Mouse (Mus musculus) left cerebral cortex, adult 9 months (tissue): ENCODE measurements around the gene Sag.
"Not testable (repeated sequence)": the region's sequence is repeated elsewhere in the genome, so short reads cannot be mapped to it uniquely, and the experiment has no call there.

Source experiments
- DNase-seq, 2 experiments: peaks; one replicate each; pipeline ENCODE4 v3.0.0; 2022; ENCODE audit warnings: low spot score in 2 of 2

Sag gene

DNA sequence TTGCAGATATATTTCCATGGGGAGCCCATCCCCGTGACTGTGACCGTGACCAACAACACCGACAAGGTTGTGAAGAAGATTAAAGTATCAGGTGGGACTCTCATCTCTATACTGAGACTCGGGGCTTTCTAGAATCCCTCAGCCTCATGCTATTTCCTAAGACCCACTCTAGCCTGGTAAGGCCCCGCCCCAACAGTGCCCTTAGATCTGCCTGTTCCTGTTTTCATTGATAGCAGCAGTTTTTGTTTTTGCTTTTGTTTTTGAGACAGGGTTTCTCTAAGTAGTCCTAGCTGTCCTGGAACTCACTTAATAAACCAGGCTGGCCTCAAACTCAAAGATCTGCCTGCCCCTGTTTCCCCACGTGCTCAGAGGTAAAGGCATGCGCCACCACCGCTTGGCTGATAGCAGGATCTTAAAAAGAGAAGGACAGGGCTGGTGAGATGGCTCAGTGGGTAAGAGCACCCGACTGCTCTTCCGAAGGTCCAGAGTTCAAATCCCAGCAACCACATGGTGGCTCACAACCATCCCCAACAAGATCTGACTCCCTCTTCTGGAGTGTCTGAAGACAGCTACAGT lies 21.0 kb downstream of the Sag start:
- no peak for DNase-seq

DNA sequence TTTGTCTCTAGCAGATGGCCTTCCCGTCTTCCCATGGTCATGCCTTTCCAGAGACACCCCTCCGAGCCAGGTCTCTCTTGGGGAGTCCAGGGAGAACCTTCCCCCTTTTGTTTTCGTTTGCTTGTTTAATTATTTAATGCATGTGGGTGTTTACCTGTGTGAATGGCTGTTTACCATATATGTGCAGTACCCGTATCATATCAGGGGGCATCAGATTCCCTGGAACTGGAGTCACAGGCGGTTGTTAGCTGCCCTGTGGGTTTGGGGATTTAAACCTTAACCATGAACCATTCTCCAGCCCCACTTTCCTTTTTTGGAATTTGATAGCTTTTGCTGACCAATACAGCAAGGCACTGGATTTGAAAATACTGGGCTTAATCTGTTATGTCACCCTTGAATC lies 21.8 kb downstream of the Sag start:
- no peak for DNase-seq

DNA sequence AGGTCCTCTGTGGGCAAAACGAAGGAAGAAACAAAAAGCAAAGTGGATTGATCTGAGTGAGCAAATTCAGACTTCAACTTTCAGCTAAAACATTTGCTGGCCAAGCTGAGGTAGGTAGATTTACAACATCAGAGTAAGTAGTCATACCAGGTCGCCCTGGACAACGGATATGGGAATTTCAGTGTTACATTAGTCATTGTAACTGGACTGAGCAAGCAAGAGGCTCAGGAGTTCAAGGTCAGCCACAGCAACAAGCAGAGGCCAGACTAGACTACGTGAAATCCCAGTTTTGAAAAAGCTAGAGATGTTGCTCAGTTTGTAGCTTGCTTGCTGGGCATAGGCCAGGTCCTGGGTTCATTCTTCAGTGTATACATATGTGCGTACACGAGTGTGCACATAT lies 22.5 kb downstream of the Sag start:
- DNase-seq = no peak

DNA sequence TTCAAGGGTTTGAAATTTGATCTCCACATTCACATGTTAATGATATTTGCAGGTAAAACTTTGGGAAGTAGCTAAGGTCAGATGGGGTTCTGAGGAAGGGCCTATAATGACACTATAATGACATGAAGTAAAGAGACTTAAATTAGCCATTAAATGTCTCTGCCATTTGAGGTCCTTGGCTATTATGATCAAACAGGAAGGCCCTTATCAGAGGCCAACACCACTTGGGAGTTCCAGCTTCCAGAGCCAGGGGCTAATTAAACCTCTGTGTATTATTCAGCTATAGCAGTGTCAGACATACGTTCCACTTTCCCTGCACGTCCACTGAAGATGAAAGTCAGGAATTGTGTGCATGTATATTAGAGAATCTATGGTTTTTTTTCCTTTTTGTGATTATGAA lies 23.0 kb downstream of the Sag start:
- no peak for DNase-seq

DNA sequence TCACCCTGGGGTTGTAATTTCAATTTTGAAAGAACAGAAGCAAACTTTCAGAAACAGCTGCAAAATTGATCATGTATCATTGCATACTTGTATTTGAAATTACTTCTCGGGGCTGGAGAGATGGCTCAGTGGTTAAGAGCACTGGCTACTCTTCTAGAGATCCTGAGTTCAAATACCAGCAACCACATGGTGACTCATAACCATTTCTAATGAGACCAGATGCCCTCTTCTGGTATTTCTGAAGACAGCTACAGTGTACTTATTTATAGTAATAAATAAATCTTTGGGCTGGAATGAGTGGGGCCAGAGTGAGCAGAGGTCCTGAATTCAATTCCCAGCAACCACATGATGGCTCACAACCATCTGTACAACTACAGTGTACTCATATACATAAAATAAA lies 24.0 kb downstream of the Sag start:
- DNase-seq = not testable (repeated sequence)

DNA sequence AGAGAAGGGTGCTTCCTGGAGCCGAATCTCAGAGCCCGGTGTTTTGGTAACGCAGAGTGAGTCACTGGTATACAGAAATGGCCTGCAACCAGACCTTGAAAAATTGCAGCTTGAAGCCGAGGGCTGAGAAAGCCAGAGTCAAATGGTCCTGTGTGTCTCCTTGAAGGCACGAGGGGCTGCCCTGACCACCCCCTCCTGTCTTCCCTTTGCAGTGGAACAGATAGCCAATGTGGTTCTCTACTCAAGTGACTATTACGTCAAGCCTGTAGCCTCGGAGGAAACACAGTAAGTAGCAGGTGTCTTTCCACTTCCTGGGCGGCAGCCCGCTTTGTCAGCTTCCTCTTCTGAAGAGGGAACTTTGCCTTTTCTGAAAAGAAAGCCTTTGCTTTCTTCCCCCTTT lies 24.7 kb downstream of the Sag start:
- no peak for DNase-seq

DNA sequence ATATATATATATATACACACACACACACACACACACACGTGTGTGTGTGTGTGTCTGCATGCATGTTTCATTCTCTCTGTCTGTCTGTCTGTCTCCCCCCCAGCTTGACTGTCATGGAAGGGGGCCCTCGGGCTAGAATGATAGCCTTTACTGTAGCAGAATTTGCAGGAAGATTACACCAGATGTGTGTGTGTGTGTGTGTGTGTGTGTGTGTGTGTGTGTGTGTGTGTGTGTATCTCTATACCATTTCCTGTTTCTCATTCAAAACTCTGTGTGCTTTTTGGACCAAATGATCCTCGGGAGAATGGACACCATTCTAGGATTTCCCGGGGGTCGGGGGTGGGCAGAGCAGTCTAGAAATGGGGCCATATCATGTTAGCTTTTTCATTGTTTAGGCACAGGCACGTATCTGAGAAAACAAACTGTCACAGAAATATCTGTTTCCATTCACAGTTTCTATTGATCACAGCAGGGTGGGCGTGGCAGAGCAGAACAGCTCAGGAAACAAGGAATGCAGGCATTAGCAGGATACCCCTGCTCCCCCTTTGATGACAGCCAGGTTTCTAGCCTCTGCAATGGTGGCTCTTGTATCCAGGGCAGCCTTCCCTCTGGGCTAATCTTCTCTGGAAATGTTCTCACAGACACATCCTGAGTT lies 25.6 kb downstream of the Sag start:
- no peak for DNase-seq

DNA sequence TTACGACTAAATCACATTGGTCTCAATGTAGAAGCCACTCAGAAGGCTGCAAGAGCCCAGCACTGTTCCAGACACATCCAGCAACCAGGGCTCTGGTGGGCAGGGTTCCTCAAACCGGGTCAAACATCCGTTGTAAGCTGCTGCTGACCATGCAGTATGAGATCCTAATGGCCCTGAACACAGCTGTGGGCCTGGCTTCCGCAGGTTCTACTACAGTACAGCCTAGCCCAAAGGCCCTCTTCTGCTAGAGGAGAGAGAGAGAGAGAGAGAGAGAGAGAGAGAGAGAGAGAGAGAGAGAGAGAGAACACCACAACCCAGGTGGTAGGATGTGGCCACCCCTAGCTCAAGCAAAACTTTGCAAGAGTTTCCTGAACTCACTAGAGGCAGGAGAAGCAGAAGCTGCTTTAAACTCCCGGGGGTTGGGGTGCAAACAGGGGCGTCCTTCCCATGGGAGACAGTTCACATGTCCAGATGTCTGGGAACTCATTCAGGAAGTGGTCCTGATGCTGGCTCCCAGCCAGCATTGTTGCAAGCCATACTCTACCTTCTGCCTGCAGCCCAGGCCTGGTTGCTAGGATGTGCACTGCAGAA lies 26.2 kb downstream of the Sag start:
- no peak for DNase-seq

DNA sequence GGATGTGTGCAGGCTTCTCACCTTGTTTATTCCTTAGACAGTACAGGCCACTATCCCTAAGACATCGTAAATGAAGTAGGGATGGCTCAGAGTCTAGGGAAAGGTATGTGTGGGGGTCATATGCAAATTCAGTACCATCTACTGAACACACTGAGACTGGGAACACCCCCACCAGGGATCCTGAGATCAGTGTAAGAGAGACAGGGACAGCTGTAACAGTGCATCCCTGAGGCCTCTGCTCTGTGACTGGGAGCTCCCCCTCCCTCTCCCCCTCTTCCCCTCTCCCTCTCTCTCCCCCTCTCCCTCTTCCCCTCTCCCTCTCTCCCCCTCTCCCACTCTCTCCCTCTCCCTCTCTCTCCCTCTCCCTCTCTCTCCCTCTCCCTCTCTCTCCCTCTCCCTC lies 33.0 kb downstream of the Sag start:
- DNase-seq = no peak

DNA sequence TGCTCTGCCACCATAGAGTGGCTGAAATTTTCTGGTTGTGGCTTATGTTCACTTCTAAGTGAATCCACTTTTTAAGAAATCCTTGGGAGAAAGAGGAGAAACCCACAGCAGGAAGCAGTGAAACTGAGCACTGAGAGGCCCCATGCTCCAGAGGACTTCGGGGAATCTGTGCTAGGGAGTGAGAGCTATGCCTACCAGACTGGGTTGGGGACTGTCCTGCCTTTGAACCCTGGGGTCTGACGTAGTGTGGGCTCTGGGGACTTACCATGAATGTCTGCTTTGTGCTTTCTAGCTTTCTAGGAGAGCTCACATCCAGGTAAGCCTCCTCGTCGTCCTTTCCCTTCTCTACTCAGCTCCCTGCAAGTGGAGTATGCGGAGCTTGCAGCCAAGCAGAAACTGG lies 33.5 kb downstream of the Sag start:
- no peak for DNase-seq

DNA sequence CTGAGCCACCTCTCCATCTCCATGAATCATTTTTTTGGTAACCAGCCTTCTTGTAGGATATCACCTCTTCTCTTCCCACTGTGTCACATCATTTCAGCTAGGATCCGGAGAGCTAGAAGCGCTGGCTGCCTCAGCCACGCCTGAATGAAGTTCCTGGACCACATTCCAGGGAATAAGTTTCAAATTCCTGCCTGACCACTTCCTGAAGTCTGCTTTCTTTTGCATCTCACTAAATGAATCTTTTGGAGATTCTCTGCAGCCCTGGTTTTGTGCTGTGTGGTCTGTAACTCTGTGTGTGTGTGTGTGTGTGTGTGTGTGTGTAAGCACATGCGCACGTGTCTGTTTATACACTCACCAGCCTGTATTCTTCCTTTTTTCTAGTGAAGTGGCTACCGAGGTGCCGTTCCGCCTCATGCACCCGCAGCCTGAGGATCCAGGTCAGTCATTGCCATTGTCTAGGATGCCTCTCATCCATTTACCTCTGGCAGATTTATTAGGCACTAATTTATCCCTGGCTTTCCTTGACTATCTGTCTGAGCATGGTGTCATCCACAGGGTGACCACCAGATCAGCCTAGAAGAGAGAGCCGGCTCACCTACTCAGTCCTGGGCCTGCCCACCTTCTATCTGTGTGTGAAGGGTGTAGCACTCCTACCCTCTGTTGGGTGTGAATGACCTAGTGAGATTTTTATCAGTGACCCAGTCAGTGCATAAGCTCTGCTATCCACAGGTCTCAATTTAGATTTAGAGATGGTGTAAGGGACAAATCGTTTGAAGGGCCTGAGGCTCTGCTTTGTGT lies 37.1 kb downstream of the Sag start:
- no peak for DNase-seq

DNA sequence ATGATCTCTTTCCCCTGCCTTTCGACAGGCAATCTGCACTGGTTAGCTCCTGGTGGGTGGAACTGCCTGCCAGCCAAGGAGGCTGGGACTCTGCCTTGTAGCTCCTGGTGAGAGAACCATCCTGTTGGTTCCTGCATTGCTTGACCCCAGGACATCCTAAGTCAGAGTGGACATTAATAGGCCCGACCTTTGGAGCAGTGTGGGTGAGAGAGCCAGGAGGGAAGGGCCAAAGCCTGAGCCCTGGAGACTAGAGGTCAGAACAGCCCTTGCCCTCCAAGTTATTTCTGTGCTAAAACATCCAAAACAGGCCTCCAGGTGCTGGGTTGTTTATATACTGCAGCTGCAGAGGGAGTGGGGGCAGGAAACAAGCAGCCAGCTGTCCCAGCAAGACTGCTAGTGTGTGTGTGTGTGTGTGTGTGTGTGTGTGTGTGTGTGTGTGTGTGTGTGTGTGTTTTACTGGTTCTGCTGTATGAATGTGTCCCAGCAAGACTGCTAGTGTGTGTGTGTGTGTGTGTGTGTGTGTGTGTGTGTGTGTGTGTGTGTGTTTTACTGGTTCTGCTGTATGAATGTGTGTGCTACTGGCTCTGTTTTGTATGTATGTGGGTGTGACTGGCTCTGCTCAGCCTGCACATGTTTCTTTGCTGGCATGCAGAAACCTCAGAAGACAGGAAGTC lies 43.5 kb downstream of the Sag start:
- no peak for DNase-seq

DNA sequence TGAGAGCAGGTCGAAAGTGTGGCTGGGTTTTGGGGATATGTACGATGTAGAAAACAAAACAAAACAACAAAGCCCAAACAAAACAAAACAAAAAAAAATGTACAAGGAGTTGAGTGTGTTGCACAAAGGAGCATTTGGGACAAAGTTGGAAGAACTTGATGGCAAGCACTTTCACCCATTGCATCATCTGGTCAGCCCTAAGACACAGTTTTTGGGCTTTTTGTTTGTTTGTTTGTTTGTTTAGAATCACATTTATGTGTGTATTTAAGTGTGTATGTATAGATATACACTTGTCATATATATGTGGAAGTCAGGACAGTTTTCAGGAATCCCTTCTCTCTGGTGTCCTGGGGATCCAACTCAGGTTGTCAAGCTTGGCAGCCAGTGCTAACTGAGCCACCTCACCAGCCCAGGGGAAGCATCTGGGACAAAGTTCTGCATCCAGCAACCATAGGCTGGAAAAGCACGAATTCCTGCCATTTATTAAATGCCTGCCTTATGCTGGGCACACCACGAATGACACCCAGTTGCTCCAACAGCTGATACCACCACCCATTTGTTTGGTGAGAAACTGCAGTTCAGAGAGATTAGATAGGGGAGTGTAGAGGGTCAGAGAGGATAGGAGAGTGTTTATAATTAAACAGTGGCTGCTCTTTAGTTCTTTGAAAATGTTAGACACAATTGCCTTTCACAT lies 44.1 kb downstream of the Sag start:
- no peak for DNase-seq

DNA sequence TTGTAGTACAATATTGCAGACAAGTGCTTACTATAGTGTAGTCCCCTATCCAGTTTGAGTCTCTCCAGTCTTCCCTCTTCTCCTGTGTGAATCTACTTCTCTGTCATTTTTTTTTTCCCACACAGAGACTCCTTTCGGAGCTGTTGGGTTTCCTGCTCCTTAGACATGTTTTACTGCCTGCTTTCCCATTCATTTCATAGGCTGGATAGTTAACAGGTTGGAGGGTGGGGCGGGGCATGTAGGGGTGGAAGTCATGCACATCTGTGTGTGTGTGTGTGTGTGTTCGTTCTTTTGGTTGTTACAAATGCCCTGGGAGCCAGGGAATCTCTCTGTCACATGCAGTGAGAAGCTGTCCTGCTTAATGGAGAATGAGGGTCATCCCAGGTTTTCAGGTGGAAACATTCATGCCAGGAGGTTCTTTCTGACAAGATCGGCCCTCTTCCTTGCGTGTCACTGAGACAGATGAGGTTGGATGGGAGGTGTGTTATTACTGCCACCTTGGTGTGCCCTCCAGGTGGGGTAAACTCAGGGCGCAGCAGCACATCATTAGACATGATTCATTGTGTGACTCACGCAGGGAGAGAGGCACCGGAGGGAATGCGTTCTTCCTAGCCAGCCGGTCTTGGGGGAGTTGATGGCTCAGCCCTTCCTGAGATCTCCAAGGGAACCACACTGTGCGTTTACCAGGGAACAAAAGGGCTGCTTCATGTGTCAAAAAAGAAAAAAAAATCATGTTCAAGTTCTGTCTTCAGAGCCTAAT lies 44.9 kb downstream of the Sag start:
- peak; percentile 60 to 74 for DNase-seq

DNA sequence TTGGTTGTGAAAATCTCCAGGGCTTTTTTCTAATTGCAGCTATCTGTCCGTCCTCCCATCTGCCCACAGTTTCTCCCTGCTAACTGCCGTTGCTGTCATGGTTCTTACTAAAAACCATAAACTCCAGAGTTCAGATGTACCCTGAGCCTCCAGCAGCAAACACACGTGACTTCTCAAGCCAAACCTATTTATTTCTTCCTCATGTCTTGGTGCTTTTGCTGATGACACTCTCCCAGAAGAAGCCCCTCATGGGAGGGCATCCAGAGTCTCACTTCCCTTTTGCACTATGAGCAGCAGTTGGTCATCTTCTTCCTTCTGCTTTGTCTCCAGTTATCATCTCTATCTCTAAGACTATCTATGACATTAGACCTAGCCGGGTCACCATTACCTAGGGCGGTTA lies 45.8 kb downstream of the Sag start:
- no peak for DNase-seq

DNA sequence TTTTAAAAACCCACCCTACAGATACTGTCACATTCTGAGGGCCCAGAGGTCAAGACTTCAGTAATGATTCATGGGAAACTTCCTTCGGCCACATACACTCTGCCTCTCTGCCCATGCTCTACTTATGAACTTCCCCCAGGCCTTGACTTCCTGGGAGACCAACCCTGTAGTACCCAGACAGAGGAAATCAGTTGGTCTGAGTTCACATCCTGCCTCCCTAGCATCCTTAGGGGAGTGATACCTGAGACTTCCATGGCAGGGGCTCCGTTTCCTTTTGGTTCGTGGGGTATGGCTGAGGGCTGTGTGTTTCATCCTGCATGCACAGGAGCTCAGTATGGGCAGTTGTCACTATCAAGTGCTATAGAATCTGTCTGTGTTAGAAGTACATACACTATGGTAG lies 47.9 kb downstream of the Sag start:
- DNase-seq = no peak

DNA sequence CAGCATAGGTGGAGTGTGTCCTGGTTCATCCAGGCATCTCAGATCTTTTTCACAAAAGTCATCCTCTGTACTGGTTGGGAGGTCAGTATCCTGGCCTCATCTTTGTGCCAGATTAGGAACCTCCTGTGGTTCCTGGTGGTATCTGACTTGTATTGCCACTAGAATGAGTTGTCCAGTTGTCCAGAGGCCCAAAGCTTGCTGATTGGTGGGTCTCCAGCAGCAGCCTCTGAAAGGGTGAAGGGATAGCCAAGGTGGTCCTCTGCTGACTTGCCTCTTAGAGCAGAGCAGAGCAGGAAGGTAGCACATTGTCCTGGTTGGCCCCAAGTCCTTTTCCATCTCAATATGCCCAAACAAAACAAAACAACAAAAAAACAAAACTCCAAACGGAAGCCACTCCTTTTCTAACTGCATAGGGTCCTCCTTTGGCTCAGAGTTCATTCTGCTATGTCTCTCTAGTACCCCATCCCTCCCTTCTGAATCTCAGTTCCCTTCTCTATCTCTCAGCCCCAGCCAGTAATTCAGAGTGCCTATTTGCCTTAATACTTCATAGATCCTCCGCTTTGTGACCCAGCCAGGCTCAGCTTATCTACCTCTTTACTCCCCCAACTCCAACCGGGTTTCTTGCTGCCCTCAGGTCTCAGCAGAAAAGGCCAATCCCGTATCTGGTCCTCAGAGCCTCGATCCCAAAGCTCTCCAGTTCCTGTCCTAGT lies 48.8 kb downstream of the Sag start:
- DNase-seq = no peak

DNA sequence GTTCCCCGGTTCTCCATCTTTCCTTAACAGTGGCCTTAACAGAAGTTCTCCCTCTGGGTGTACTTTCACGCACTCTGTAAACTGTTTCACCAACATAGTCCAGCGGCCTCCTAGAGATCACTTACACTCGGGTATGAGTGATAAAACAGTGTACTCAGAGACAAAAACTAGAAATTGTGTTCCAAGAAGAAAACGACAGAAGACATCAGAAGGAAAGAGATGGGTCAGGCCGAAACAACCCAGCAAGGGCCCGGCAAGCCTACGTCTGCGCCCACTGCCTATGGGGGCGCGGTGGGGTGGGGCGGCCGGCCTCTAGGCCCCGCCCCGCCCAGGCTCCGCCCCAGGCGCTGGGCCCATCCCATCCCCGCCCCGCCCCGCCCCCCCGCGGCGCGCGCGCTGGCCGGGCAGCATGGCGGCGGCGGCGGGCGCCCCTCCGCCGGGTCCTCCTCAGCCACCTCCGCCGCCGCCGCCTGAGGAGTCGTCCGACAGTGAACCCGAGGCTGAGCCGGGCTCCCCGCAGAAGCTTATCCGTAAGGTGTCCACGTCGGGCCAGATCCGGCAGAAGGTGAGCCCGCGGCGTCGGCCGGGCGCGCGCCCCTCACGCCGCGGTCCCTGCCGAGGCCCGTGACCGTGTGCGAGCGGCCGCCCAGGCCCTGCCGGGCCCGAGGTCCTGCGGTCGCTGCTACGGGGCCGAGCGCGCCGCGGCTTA lies 49.6 kb downstream of the Sag start, which contains the start of gene Dgkd:
Gene Dgkd, plus strand, starts transcription at position 396 of the 709 bp plus-strand sequence.
- DNase-seq = peak in 1 of 2 experiments; percentile 42

DNA sequence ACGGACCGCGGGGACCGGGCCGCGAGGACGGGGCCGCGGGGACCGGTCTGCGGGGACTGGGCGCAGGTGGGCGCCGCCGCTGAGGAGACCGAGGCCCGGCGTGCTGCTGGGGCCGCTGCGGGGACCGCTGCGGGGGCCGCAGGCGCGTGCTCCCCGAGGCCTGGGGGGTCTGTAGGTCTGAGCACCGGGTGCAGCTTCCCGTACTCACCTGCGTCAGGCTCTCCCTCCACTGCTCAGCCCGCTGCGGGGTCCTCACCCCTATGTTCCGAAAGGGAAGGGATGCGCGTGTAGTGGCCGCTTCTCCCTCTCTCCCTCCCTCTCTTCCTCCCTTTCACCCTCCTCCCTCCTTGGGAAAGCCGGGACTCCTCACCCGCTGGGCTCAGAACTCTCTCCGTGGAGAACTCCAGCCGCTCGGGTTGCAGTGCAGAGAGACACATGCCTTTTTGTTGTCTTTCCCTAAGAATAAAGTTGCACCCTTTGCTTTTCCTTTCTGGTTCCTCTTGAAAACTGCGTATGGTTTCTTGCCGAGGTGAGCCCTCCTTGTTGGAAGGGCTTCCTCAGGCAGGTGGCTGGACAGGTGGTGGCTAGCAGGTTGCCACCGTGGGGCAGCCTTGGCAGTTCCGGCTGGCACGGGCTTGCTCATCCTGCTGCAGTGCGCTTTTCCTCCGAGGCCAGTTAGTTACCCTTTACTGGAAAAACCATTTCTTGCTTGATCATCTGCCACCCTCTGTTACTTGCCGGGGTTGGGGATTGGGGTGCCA lies 50.3 kb downstream of the Sag start:
- peak in 1 of 2 experiments; percentile 36 for DNase-seq
